Mouse (Mus musculus) layer of hippocampus, adult 11-12 months (tissue): ENCODE data around the gene Insm1.

Source experiments
- DNase-seq: peaks from one replicate; pipeline ENCODE4 v3.0.0; 2022; ENCODE audit warnings: low spot score

Gene Insm1

DNA sequence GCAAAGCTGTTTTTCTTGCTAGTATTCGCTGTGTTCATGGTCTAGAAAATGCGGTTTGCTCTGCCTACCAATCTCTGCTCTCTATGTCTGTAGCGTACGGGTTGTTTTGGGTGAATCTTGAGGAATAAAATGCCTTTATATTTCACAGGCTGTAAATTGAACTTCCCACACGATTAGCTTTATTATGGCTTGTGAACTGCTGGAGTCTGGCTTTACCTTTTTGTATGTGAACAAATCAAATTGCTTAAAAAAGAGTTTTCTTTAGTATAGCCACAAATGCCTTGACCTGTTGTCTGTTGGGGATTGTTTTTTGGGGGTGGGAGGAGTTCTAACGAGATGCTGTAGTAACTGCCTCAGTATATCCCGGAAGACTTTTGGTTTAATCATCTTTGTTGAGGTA, 2.4 kb downstream of the Insm1 start:
- no peak for DNase-seq

- DNase-seq, result no peak
Measured at GRCm38 (mm10) chr2:146225818-146226217, 4.1 kb downstream of the Insm1 start.

- DNase-seq, result no peak
Measured at GRCm38 (mm10) chr2:146226484-146226883, 4.8 kb downstream of the Insm1 start.

GRCm38 (mm10) chr2:146227646-146228045, 5.9 kb downstream of the Insm1 start:
- DNase-seq, result no peak

DNA sequence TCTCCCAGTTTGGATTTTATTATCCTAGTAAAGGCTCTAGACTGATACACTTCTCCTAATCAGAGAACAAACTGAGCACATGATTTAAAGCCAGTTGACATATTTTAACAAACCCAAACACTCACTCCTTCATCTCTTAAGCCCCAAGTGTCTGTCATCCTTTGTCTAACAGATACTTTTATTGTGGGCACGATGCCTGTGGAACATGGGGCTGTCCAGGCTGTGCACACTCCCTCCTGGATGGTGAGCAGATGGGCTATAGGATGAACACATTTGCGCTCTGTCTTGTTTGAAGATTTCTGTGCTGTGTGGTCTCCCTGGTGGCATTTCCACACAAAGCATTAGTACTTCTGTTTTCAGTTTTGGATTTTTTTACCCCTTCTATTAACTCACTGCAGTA, 6.7 kb downstream of the Insm1 start:
- DNase-seq, result no peak

DNA sequence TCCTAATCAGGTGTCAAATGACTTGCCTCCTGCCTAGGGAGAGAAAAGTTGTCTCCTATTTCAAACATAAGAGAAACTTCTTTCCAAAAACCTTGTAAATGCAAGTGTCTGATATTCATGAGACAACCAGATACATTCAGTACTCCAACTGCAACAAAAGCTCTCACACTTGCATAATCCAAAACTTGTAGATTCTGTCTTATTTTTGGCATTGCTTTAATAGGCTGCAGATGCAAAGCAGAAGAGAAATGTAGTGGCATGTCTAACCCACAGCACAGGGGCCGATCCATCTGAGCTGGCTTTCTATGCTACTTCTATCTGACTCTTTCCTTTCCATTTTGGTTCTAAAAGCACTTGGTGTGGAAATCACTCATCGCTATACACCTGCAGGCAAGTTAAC, 9.8 kb downstream of the Insm1 start:
- no peak for DNase-seq

- DNase-seq, result no peak
Measured at GRCm38 (mm10) chr2:146239196-146239747, 17.6 kb downstream of the Insm1 start.

GRCm38 (mm10) chr2:146244049-146244448, 22.3 kb downstream of the Insm1 start:
- no peak for DNase-seq

DNA sequence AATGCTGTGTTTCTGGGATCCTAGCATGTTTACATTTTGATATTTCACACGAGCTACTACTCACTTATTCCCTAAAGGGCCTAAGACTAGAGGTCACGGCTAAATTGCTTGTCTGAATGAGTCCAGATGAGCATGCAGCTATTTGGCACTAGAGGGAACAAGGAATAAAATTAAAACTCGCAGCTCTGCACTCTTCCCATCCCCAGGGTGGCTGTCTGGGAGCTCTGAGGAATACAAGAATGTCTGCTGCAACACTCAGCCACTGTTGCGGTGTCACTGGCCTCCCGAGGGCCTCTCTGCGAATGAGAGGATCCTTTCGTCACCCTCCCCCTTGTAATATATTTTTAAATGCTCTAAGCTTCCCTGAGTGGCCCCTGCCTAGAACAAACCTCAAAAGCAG, 23.7 kb downstream of the Insm1 start:
- DNase-seq, result no peak

DNA sequence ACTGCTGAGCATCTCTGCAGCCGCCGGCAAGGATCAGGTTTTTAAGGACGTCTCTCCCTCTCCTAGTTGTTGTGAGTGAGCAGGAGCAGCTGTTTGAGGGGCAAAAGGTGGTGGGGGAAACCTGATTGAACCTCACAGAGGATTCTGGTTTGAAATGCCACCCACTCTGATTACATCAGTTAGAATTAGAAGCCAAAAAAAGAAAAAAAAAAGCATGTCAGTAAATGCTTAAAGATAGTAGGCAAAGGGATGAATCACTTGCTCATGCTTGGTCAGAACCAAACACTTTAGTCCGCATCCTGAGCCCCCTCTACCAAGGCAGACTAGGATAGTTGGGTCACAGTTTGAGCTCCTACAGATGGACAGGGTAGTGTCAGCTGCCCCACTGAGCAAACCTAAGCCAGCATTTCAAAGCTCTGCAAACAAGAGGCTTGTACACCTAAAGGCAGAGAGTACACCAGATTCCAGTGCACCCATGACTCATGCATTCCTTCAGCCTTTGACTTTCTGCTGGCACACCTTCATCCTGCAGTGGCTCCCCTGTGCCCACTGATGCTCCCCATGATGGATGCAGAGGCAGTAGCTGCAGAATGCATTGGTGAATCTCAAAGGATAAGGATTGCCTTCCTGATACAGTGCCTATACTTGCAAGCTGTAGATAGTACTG, 24.8 kb downstream of the Insm1 start:
- DNase-seq, result no peak

GRCm38 (mm10) chr2:146247576-146247975, 25.9 kb downstream of the Insm1 start:
- no peak for DNase-seq

- DNase-seq, result no peak
Measured at GRCm38 (mm10) chr2:146249033-146249432, 27.3 kb downstream of the Insm1 start.

GRCm38 (mm10) chr2:146250236-146250904, 28.6 kb downstream of the Insm1 start:
- no peak for DNase-seq

- no peak for DNase-seq
Measured at GRCm38 (mm10) chr2:146254387-146254786, 32.7 kb downstream of the Insm1 start.

DNA sequence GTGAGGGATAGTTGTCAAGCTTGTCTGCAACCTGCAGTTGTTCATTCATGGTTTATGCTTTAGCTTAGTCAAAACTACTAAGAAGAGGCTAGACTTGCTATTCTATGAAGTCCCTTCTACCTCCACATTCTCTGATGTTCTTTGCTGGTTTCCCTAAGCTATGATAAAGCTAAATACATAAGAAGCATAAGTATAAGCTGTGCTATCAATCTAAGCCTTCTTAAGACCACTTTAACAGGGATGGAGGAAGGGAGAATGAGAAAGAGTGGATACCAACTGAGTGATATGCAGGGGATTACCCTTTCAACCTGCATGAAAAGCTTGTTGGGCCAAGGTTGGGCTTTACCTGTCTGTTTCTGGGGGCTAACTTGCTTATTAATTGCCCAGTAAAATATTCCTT, 33.9 kb downstream of the Insm1 start:
- no peak for DNase-seq

DNA sequence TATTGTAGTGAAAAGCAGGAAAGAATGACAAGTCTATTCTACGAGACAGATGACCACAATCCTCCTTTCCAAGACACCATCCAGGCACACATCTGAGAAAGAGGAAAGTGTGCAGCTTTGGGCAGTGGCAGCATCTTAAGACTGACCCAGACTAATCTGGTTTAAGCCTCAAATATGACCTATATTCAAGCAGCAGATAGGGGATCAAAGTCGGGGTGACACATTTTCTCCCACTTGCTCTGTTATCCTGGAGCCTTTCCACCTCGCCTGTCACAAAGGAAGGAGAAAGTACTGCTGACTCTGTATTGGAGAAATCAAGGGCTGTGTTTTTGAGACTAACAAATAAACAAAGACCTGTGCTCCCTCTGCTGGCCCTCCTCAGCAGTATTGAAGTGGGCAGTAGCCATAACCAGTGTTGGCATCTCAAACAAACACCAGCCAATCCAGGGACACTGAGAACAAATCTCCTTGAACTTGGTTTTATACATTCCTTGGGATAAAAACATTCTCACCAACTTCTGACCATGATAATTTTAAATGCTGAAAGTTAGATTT, 34.7 kb downstream of the Insm1 start:
- DNase-seq, result peak; percentile 30

GRCm38 (mm10) chr2:146257037-146257436, 35.3 kb downstream of the Insm1 start:
- no peak for DNase-seq

DNA sequence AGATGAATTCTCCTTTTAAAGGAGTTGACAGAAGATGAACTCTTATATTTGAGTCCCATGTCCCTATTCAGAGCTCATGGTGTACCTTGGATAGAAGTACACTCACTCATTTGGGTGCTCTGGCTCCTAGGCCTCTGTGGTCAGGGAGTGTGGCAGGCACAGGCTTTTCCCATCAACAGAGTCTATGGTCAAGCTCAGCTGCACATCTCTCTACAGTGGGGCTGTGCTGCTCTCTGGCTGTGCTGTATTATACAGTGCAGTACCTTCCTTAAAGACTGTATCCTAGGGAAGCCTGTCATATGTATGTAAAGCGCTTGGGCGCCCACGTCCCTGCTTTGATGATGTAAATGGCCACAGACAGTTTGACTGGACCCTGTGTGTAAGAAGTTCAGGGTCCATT, 35.9 kb downstream of the Insm1 start:
- DNase-seq, result no peak

GRCm38 (mm10) chr2:146258736-146259469, 37.2 kb downstream of the Insm1 start:
- peak; percentile 53 for DNase-seq

GRCm38 (mm10) chr2:146259787-146260560, 38.3 kb downstream of the Insm1 start:
- DNase-seq, result no peak

DNA sequence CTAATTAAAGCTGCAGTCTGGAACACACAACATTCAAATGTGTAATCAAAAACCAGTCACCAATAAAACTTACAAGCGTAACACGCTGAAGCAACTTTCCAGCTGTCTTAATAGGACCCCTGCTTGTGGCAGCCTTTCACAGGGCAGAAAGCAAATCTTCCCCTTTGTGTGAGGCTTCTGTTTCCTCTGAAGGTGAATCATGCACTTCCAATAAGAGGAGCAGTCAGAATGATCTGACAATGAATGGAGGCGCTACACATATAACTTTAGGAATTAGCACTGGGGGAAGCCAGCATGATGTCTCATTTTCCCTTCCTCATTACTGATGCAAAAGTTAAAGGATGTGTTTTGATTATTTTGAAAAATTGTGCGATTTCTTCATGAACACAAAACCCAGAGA, 39.4 kb downstream of the Insm1 start:
- DNase-seq, result no peak

- DNase-seq, result no peak
Measured at GRCm38 (mm10) chr2:146262215-146262614, 40.5 kb downstream of the Insm1 start.
